Mouse (Mus musculus): ENCODE measurements around the gene Crip3. TPM values are rescaled to one million over a fixed set of nuclear protein-coding genes. Genes with fewer than 3 reads are reported as not detected.

Gene Crip3
- polyA plus RNA-seq (2014; fragmentation: Nextera tagmentation; extraction: Ambion mirVana) = 0.41 TPM in 1 of 2 replicates, not detected in the other

DNA sequence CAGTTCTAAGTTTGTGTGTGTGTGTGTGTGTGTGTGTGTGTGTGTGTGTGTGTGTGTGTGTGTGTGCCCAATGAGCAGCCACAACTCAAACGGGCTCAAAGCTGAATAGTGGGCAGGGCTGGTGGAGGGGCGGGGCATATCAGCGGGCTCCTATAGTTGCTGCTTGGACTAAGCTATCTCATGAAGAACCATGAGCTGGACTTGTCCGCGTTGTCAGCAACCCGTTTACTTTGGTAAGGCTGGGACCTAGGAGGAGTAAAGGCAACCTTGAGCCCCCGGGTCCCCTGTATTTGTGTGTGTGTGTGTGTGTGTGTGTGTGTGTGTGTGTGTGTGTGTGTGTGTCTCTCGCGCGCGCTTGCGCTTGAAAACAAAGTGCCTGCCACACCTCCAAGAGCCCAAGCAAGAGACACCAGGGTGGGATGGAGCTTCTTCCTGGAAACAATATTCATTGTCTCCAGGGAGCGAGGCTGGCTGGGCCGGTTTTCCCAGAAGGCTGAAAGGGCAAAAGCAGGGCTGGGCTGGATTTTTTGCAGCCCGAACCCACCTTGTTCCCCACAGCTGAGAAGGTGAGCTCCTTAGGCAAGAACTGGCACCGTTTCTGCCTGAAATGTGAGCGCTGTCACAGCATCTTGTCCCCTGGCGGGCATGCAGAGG is at the start of gene Crip3:
Gene Crip3, plus strand, starts transcription at position 166 of the 654 bp plus-strand sequence.
- no peak for TF ChIP-seq CTCF (IDR thresholded peaks at IDR 0.05; ENCODE audit: low read depth)
- no peak within 1 kb of the TSS for H3K27ac ChIP-seq (ENCODE audit: low read depth)

DNA sequence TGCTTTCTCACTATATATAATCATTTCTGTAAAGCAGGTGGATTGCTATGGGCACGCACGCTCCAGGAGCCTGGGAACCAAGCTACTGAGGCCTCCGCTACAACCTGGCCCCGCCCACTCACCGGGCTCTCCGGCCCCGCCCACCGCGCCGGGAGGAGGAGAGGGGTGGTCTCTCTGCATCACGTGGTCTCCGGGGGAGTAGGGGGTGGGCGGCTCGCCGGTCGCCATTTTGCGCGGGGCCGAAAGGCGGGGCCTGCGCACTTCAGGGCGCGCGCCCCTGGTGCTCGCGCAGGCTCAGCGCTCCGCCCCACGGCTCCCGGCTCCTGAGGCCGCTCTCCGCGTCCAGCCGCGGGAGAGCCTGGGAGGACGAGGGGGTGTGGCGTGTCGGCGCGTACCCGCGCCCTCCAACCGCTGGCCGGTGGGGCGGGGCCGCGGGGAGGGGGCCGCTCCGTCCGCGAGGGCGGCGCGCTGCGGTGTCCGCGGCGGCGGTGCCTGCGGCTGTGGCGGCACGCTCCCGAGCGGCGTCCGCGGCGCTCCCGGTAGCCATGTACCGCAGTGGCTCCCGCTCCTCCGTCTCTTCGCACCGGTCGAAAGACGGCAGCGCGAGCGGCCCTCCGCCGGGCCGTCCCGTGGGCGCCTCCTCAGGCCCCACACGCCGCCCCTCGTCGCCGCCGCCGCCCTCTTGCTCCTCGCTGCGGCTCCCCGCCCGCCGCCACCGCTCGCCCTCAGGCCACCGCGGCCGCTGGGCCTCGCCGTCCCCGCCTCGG is 45.2 kb upstream of the Crip3 start, which contains the start of gene Zfp318:
Gene Zfp318, plus strand, starts transcription at position 438 of the 767 bp plus-strand sequence.
- TF ChIP-seq CTCF (IDR thresholded peaks at IDR 0.05; ENCODE audit: low read depth) = no peak
- peak within 1 kb of the TSS; percentile 94 for H3K4me3 ChIP-seq (ENCODE audit: low read depth, low read length)
- peaks cover 5% of the 10 kb centered on the region; the same call in 1 of the 2 replicates for H3K36me3 ChIP-seq (ENCODE audit: insufficient read depth)
- under 1% methylated on average over 102 of the region's 105 CpGs for WGBS
- peaks cover 8% of the 10 kb centered on the region for H3K4me1 ChIP-seq (ENCODE audit: insufficient read depth)
- DNase-seq = peak; percentile 98
- peak within 1 kb of the TSS; percentile 83 for H3K27ac ChIP-seq (ENCODE audit: low read depth)
- H3K9me3 ChIP-seq (ENCODE audit: low read depth, low read length) = no peaks in the 10 kb centered on the region
- peak within 1 kb of the TSS; percentile 93 for H3K4me2 ChIP-seq
- no peaks in the 10 kb centered on the region for H3K27me3 ChIP-seq (ENCODE audit: insufficient read depth, low read length)
- peak; percentile 98 for ATAC-seq (ENCODE audit: insufficient read depth)
- peak within 1 kb of the TSS; percentile 94 for H3K9ac ChIP-seq

More for the DNA sequence above, at the start of gene Crip3:
- DNase-seq = peak; percentile 31
- H3K9ac ChIP-seq = no peak within 1 kb of the TSS
- no peak for ATAC-seq (ENCODE audit: insufficient read depth)
- H3K36me3 ChIP-seq (ENCODE audit: insufficient read depth) = no peaks in the 10 kb centered on the region
- H3K4me2 ChIP-seq = peak within 1 kb of the TSS; percentile 50
- no peaks in the 10 kb centered on the region for H3K27me3 ChIP-seq (ENCODE audit: insufficient read depth, low read length)
- H3K4me1 ChIP-seq (ENCODE audit: insufficient read depth) = no peaks in the 10 kb centered on the region
- WGBS = 14% methylated on average over 18 of the region's 18 CpGs
- H3K4me3 ChIP-seq (ENCODE audit: low read depth, low read length) = no peak within 1 kb of the TSS; the same call in 1 of the 2 replicates
- no peaks in the 10 kb centered on the region for H3K9me3 ChIP-seq (ENCODE audit: low read depth, low read length)

DNA sequence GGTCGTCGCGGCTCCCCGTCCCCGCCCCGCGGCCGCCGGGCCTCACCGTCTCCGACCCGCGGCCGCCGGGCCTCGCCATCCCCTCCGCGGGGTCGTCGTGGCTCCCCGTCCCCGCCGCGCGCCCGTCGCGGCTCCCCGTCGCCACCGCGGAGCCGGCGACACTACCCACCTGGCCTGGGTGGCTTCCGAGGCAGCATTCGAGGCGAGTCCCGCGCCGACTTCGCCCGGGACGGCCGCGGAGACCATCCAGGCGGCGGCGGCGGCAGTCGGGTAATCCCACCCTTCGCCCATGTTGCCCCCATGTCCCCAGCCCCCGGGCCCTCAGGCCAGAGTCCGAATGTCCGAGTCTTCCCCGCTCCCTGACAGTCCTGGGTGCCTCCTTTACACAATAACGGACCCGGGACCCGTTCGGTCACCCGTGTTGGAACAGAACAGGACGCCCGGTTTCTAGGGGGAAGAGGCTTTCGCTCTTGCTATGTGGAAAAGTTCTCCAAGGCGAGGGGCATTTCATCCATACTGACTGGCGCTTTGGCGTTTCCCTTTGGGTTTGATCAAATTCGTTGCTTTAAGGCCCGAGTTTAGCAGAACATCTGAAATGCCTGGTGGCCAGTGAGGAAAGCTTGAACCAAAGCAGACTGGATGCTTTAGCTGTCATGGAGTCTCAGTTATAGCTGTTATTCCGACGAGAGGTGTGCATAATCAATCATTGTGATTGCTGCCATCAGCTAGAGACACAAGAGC is 44.5 kb upstream of the Crip3 start:
- Histone ChIP-seq H3K4me3 (ENCODE audit: low read depth, low read length) (peak overlapping the region; percentile 94), H3K36me3 (ENCODE audit: insufficient read depth) (peaks cover 9% of the 10 kb centered on the region; the same call in 1 of the 2 replicates), H3K27me3 (ENCODE audit: insufficient read depth, low read length) (no peaks in the 10 kb centered on the region), H3K4me1 (ENCODE audit: insufficient read depth) (peaks cover 8% of the 10 kb centered on the region), H3K9me3 (ENCODE audit: low read depth, low read length) (no peaks in the 10 kb centered on the region), H3K4me2 (peak overlapping the region; percentile 93), H3K27ac (ENCODE audit: low read depth) (peak overlapping the region; percentile 83), H3K9ac (peak overlapping the region; percentile 94)
- ATAC-seq (ENCODE audit: insufficient read depth) (peak; percentile 6; the same call in 1 of the 2 replicates), DNase-seq (peak; percentile 49)
- no peak for TF ChIP-seq CTCF (IDR thresholded peaks at IDR 0.05; ENCODE audit: low read depth)
- under 1% methylated on average over 70 of the region's 70 CpGs for WGBS

DNA sequence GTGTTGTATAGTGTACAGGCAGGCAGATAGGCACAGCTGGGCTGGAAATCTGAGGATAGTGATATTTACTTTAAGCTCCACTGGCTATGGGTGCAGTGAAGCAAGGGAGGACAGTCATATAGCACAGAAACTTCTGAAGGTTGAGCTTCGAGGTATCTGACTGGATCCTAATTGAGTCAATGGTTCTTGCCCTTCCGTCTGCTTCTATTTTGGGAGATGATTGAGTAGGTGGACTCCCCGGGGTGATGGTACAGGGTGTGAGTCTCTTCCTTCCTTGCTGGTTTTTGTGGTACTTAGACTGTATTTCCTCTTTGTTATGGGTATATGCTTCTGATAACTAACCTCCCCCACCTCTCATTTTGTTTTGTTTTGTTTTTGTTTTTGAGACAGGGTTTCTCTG is 40.5 kb upstream of the Crip3 start:
- H3K4me2 ChIP-seq = no peak overlapping the region
- H3K4me3 ChIP-seq (ENCODE audit: low read depth, low read length) = no peak overlapping the region
- no peaks in the 10 kb centered on the region for H3K27me3 ChIP-seq (ENCODE audit: insufficient read depth, low read length)
- H3K36me3 ChIP-seq (ENCODE audit: insufficient read depth) = peaks cover 20% of the 10 kb centered on the region
- no peaks in the 10 kb centered on the region for H3K9me3 ChIP-seq (ENCODE audit: low read depth, low read length)
- 78% methylated on average over 3 of the region's 3 CpGs for WGBS
- DNase-seq (no peak), ATAC-seq (ENCODE audit: insufficient read depth) (no peak)
- peaks cover 8% of the 10 kb centered on the region for H3K4me1 ChIP-seq (ENCODE audit: insufficient read depth)
- TF ChIP-seq CTCF (IDR thresholded peaks at IDR 0.05; ENCODE audit: low read depth) = no peak
- H3K27ac ChIP-seq (ENCODE audit: low read depth) = no peak overlapping the region
- H3K9ac ChIP-seq = no peak overlapping the region

DNA sequence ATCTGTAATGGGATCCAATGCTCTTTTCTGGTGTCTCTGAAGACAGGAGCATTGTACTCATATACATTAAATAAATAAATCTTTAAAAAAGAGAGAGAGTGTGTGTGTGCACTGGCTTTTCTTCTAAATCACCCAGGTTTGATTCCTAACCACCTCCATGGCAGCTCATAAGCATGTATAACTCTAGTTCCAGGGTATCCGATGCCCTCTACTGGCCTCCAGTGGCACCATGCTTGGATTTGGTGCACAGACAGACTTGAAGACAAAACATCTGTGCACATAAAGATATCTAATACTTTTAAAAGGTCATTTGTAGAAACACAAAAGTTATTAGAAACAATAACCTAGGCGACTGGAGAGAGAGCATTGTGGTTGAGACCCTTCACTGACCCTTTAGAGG is 35.7 kb upstream of the Crip3 start:
- no peak; the same call in 1 of the 2 replicates for ATAC-seq (ENCODE audit: insufficient read depth)
- Histone ChIP-seq H3K27ac (ENCODE audit: low read depth) (no peak overlapping the region), H3K9ac (no peak overlapping the region), H3K4me1 (ENCODE audit: insufficient read depth) (no peaks in the 10 kb centered on the region), H3K4me3 (ENCODE audit: low read depth, low read length) (no peak overlapping the region), H3K4me2 (no peak overlapping the region), H3K36me3 (ENCODE audit: insufficient read depth) (peaks cover 46% of the 10 kb centered on the region), H3K27me3 (ENCODE audit: insufficient read depth, low read length) (no peaks in the 10 kb centered on the region), H3K9me3 (ENCODE audit: low read depth, low read length) (no peaks in the 10 kb centered on the region)
- peak; percentile 81 for DNase-seq
- TF ChIP-seq CTCF (IDR thresholded peaks at IDR 0.05; ENCODE audit: low read depth) = peak; percentile 74
- 43% methylated on average over 2 of the region's 2 CpGs for WGBS

DNA sequence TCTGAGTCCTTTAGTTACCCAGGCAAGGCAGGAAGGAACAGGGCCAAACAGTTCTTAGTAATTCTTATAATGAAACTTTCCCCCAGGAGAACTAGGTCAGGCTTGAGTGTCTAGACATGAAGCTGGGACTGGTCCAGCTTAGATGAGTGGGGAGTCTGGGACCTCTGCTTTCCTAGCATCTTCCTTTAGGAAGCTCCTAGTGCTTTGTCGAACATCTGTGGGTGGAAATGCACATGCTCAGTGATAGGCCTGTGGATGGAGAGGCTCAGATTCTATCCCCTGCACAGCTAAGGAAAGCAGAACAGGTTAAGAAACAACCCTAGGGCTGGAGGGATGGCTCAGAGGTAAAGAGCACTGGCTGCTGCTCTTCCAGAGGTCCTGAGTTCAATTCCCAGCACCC is 34.1 kb upstream of the Crip3 start:
- Histone ChIP-seq H3K27me3 (ENCODE audit: insufficient read depth, low read length) (no peaks in the 10 kb centered on the region), H3K4me1 (ENCODE audit: insufficient read depth) (no peaks in the 10 kb centered on the region), H3K4me2 (no peak overlapping the region), H3K4me3 (ENCODE audit: low read depth, low read length) (no peak overlapping the region), H3K36me3 (ENCODE audit: insufficient read depth) (peaks cover 58% of the 10 kb centered on the region), H3K9ac (no peak overlapping the region), H3K27ac (ENCODE audit: low read depth) (no peak overlapping the region), H3K9me3 (ENCODE audit: low read depth, low read length) (no peaks in the 10 kb centered on the region)
- 83% methylated on average over 1 of the region's 1 CpGs for WGBS
- no peak for TF ChIP-seq CTCF (IDR thresholded peaks at IDR 0.05; ENCODE audit: low read depth)
- ATAC-seq (ENCODE audit: insufficient read depth) = no peak
- DNase-seq = no peak

All from lung, embryonic 14.5 days (tissue).